Mouse (Mus musculus) retina, adult 2 months (tissue): ENCODE measurements around the gene Ext2.

ENCODE experiments used
- DNase-seq: peaks from one replicate; pipeline ENCODE4 v3.0.0-alpha.2; 2012; ENCODE audit warnings: low read depth, low spot score

Gene Ext2

DNA sequence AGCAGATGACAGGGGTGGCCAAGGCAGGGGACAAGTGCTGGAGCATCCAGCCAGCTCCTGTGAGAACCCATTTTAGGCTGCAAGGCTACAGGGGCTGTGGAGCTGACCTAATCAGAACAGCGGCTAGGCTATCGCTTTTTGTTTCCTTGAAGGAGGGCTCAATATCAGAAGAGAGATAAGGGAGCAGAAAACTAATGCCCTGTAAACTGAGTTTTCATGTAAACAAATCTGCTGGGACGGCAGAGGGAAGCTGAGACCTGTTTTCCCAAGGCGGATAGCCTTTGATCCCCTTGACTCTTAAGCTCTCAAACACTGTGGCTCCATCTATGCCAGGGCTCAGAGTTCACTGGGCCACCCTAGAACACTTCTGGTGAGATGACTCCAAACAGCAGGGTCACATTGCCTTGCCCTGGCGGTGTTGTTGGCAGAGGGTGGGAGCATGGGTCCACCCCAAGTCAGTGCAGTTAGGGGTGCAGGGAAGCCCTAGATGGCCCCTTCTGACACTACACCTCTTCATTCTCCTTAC lies 83.3 kb downstream of the Ext2 start:
- no peak for DNase-seq

GRCm38 (mm10) chr2:93737146-93737545 lies 85.2 kb downstream of the Ext2 start:
- no peak for DNase-seq

DNA sequence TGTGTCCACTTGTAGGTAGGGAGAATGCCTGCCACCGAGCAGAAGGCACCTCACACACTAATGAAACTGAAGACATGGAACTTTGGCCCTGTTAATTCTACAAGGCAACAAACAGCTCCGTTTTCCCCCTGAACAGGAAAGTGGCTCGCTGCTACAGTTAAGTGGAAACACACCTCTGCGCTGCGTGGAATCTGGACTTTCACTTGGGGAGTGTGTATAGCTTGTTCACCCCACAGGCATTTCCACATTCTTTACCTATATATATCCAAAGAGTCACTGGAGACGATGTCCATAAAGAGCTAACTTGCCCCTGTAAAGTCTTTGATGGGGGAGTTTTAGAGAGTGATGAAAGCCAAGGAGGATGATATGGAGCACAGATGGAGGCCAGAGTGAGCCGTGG lies 89.7 kb downstream of the Ext2 start:
- no peak for DNase-seq

- DNase-seq = no peak
Observed at GRCm38 (mm10) chr2:93729585-93729984, 92.8 kb downstream of the Ext2 start.

DNA sequence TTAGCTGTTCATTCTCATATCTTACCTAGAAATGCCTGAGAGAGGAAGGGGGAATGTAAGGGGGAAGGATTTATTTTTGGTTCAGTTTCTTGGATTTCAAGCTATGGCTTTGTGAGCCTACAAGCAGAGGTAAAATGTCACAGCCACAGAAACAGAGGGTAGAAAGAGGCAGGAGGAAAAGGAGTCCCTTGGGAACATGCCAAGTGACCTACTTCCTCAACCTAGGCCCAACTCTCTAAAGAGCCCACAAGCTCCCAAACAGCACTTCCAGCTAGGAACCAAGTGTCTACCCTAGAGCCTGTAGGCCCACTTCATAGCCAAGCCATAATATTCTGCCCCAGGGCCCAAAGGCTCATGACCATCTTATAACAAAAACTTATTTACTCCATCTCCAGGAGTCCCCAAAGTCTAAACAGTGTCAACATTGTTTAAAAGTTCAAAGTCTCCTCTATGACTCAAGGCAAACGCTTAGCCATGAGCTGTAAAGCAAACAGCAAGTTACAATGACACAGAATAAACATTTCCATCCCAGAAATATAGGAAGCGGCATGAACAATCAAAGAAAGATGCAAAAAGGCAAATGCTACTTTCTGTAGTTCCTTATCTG lies 99.1 kb downstream of the Ext2 start:
- DNase-seq = no peak

GRCm38 (mm10) chr2:93720956-93721355 lies 101.4 kb downstream of the Ext2 start:
- no peak for DNase-seq

DNA sequence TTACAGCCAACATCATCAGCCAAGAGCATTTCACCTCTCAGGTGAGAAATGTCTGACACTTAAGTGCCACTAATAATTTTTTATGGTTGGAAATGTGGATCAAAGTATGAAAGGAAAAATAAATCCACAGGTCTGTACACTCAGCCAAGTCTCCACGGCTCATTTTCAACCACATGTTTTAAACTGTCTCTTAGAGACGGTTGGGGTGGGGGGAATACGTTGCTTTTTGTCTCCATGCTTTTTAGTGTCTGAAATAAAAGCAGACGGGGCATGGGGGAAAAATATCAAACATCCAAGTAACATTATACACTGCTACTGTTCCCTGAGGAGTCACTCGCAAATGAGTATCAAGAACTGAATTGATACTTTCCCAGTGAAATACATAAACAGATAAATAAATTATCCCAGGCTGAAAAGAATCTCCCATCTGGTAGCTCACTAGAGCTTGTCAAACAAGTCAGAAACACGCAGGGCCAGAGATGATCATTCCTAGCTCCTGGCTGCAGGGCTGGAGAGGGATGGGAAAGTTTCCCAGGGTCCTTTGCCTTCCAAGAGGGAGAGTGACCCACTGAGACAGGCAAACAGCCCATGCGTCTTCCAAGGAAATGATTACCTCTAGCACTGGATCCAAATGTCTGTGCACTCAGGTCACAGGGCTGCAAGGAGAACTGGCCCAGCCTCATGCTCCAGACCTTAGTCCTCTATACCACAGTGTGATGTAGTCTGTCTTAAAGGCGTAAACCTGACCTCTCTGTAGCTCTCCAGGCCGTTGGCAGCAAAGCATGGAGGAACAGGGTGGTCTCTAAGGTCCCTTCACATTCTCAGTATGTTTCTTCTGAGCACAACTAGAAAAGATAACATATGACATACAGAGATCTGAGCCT lies 102.3 kb downstream of the Ext2 start:
- DNase-seq = no peak

DNA sequence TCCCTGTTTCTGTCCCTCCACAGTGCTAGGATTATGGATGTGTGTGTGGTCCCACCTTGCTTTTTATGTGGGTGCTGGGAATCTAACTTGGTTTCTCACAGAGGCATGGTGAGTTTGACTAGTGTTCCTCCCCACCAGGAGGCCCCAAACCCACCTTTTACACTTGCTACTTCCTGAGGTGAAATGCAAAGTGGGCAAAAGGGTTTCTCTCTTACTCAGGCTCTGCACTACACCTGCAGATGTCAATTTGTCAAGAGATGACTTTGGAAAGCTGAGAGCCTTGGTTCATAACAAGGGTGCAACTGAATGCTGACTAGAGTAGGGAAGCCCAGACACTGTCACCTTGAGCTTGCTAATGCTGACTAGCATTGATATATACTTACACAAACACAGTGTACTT lies 109.1 kb downstream of the Ext2 start:
- no peak for DNase-seq

DNA sequence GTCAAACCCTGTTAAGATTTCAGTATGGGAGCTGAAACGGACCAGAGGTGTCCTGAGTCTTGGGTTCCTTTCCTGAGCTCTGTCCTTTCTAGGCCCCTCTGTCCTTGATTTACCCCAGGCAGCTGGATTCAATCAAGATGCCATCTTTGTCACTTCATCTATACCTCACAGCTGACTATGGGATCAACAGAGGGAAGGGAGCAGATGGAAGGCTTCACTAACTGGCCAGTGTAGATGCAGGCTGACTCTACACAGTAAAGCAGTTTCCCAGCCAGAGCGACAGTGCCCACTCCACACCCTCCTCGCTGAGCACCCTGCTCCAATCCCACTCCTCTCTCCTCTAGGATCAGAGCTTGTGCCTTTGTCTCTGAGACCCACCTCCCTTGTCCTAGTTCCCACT lies 110.9 kb downstream of the Ext2 start:
- no peak for DNase-seq

GRCm38 (mm10) chr2:93709696-93710095 lies 112.7 kb downstream of the Ext2 start:
- DNase-seq = no peak

DNA sequence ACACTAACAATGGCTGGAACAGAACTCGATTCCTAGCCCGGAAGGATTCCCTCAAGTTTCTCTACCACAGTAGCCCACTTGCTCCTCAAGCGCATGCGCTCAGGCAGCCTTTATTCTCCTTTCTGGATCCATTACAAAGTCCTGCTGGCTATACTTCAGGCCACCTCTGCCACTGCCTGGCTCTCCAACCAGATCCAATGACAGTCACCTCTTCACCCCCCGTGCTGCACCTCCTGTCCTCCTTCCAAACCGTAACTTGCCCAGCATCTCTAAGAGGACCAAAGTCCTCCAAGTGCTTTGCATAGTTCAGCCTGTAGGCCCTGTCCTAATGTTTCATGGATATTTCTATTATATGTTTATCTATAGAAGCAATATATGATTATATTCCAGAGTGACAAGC lies 113.1 kb downstream of the Ext2 start:
- DNase-seq = no peak

- no peak for DNase-seq
Observed at GRCm38 (mm10) chr2:93706825-93707224, 115.5 kb downstream of the Ext2 start.

GRCm38 (mm10) chr2:93706407-93706806 lies 116.0 kb downstream of the Ext2 start:
- DNase-seq = no peak

- DNase-seq = no peak
Observed at GRCm38 (mm10) chr2:93704195-93704594, 118.2 kb downstream of the Ext2 start.

GRCm38 (mm10) chr2:93702936-93703926 lies 119.1 kb downstream of the Ext2 start:
- DNase-seq = no peak

DNA sequence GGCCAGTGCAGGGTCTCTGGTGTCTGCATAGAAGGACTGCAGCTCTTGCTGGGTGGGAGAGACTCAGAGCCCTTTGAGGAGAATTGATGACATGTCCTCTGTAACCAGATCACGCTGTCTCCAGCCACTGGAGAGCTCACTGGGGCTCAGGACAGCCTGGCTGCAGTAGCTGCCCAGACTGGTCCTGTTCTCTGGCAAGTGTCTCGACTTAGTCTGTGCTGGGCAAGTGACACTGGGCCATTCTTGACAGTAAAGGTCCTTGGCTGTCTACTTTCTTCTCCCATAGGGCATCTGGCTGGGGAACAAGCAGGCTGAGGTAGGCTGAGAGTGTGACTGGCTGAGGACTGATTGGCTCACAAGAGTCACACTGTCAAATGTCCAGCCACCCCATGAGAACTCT lies 123.0 kb downstream of the Ext2 start:
- DNase-seq = no peak

DNA sequence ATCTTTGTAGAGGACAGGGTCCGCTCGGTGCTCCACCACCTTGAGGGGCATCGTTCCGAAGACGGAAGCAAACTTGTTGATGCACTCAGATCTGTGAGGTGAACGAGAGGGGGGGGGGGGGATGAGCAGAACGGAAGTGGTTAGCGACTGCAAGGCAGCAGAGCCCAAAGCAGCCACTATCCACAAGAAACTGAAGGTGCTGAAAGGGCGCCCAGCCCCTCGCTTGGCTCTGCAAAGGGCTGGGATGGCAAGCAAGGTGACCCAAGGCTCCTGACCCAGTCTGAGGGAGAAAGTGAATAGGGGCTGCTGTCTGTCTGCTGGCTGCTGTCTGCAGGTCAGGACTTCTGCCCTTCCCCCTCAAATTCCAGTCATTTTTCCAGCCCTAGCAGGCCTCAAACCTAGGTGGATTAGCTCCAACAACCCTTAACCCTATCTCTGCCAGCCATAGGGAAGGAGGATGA lies 126.2 kb downstream of the Ext2 start:
- no peak for DNase-seq

GRCm38 (mm10) chr2:93693101-93693500 lies 129.3 kb downstream of the Ext2 start:
- DNase-seq = no peak

DNA sequence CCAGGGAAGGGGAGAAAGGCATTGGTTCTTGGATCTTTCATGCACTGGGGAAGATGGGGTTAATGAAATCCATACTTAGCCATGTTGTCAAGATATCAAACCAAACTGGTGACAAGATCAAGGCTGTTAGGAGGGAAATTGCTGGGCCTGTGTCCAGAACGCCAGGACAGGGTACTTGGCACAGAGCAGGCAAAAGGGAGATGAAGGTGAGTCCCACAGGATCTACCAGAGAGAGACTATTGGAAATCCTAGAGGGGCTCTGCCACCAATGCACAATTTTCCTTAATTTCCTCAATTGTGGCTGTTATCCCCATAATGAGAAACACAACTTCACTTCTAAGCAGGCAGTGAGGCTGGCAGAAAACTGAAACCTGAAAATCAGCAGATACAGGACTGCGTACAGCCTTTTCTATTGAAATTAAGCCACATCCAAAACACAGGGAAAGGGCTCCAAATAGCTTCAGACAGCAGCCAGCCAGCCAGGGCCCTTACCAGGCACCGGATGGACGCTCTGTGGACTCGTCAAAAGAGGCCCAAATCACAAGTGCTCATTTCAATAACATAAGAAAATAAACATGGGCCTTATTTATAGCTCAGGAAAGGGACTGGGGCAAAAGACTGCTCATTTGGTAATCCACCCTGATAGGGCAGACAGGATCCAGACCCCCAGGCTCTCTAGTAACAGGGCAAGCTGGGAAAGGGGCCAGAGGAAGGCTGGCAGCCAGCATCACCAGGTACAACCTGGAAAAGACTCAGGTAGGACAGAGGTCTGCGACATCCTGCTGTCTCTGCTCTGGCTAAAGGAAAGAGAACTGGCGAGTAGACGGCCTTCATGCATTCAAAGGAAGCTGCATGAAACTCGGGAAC lies 132.1 kb downstream of the Ext2 start:
- no peak for DNase-seq

- no peak for DNase-seq
Observed at GRCm38 (mm10) chr2:93683674-93684073, 138.7 kb downstream of the Ext2 start.
